Mouse (Mus musculus) c-Kit-positive CD71-negative TER-119-negative erythroid progenitor cells, embryonic 14.5 days (primary cell): ENCODE data around the gene Prdm1.

ENCODE experiments used
- DNase-seq: peaks from one replicate; pipeline ENCODE4 v3.0.0-alpha.2; 2013; ENCODE audit warnings: low read depth

Prdm1 gene

GRCm38 (mm10) chr10:44528291-44529082 lies at the start of gene Prdm1:
Gene Prdm1 (minus strand): TSS chr10:44528501.
- no peak for DNase-seq

DNA sequence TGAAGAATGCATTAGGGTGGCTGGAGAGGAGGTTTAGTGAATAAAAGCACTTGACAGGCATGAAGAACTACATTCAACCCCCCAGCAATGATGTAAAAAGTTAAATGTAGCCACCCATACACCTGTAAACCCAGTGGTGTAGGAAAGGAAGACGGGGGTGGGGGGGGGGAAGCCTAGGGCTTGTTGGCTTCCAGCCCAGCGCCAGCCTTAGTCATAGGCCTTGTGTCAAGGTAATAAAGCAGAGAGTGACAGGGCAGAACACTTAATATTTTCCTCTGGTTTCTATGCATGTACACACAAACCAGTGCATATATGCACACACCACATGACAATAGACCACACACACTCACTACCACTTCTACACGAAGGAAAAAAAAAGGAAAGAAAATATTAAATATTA lies 37.7 kb upstream of the Prdm1 start:
- no peak for DNase-seq

GRCm38 (mm10) chr10:44565109-44565508 lies 36.8 kb upstream of the Prdm1 start:
- DNase-seq, result no peak

GRCm38 (mm10) chr10:44556845-44557244 lies 28.5 kb upstream of the Prdm1 start:
- DNase-seq, result no peak

- DNase-seq, result no peak
Observed at GRCm38 (mm10) chr10:44555317-44555716, 27.0 kb upstream of the Prdm1 start.

GRCm38 (mm10) chr10:44553648-44554047 lies 25.3 kb upstream of the Prdm1 start:
- no peak for DNase-seq

DNA sequence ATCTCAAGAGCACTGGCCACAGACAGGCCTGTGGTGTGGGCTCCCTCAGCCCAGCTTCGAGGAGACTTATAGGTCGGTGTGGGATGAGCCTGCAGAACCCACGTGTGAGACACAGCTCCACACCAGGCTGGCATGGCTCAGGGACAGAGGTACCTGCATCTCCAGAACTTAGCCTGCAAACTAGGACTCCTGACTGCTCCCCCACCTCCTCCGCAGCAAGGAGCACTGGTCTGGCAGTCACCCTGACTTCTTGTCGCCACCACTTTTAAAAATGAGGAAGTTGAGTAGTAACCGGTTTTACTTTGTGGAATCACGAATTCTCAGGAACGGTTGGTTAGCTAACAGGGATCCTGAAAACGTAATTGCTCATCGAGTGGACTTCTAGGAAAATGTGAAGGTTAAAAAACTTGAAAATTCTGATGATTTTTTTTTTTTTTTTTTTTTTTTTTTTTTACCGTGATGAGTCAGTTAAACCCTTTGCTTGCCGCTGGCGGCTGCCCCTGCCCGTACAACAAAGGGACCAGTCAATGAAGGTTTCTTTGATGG lies 10.8 kb upstream of the Prdm1 start:
- DNase-seq, result no peak

DNA sequence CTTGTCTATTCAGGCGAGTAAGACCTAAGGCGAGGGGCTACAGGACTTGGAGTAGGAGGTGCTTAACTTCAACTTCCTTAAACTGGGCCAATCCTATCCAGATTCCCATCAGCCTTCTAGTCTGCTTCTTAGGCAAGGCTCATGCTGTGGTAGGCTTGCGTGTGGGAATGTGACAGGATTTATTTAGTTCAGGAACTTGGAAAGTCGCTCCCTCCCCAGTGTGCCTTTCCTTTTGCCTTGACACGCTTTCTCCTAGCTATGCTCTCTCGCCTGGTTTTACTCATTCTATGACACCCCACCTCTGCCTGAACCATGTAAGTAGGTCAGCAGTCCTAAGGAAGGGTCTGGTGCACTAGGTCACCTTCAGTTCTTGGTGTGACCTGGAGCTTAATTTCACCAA lies 9.8 kb upstream of the Prdm1 start:
- no peak for DNase-seq

DNA sequence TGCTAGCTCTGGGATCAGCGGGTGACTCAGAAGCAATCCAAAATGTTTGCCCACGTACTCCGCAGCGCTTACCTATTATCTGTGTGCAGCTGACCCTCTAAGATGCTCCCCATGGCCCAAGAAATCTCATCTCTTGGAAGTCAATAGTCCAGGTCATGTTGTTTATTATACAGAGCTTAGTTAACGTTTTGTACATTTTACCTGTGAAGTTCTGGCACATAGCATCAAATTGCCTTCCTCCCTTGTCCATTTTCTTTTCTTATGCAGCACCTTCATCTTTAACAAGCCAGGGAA lies 1.7 kb upstream of the Prdm1 start:
- DNase-seq, result no peak

DNA sequence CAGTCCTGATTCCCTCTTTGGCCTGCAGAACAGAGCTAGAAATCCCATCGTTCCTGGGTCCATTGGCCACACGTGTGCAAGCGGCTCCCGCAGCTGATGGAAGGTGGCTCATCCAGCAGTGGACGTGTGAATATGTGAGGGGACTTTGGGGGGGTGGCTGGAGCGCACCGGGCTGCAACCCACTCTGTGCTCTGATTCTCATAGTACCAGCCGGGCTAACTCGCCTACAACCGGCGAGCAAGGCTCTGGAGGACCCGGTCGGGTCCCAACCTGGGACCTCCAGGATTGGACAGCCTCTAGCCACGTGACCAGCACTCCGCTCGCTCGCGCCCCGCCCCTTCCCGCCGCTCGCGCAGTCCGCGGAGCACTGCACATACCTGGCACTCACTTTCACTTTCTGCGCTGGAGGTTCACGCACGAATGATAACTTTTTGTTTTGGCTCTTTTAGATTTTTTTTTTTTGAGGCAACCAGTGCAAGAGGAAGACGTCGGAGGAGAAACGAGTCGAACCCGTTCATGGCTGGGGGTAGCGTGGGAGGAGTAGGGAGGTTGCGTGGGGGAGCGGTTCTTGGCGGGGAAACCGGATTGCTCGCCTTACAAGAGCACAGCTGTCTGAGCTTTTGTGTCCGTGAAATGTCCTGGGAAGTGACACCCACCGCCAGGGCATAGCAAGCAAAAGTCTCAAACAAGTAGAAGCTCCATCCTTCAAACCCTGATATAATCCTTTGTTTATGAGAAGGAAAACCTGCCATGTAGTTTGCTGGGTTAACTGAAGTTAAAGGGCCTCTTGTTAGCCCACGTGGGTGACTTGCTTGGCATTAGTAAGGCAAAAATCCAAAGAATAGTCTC lies 1.1 kb upstream of the Prdm1 start:
- peak; percentile 75 for DNase-seq

GRCm38 (mm10) chr10:44527651-44528050 lies 650 bp downstream of the Prdm1 start:
- DNase-seq, result no peak

DNA sequence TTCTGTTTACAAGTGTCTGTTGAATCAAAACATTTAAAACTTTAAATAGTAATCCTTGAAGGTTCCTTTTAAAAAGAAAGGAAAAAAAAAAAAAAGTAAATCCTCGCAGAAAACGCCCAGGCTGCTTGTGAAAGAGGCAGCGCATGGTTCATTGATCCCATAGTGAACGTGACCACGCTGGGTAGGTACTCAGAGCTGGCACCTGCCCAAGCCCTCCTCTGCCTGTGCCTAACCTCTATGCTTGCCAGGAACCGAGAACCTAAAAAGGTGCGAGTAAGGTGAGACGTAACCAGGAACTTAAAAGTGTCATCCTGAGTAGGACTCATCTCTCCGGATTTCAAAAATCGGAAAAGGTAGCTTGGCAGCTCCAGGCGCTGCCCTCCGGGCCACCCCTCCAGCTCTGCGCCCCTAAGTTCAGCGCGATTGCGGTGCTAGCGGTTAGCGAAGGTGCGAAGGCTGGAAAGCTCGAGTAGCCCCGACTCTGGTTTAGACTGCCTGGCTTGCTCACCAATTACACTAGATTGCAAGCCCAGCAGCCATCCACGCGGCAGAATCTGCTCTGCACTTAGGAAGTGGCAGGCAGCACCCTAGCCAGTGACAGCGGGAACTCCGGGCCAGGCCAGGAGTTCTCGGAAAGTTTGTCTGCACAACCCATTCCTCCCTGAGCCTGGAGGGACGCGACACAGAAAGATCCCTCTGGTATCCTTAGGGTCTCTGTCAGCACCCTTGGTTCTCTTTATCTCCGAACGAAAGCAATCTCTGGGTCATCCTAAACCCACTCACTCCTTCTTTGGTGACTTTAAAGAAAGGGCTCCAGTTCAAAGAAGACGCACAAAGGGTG lies 1.3 kb downstream of the Prdm1 start:
- DNase-seq, result no peak

GRCm38 (mm10) chr10:44520189-44520588 lies 8.1 kb downstream of the Prdm1 start:
- no peak for DNase-seq

GRCm38 (mm10) chr10:44518631-44519030 lies 9.7 kb downstream of the Prdm1 start:
- no peak for DNase-seq

DNA sequence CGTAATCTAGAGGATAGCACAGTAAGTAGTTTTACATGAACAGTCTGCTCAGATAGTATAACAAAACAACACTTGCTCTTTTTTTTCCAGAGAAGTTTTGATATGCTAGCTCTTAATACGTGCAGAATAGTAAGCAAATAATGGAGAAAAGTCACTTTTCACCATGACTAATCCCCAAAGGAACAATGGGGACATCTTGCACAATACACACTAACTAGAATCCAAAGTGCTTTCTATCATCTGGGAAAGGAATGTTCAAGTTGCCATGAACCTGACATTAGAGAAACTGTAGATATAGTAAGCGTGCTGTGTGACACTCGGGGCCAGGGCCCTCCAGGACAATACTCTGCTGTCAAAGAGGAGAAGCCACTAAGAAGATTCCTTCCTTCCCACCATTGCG lies 15.2 kb downstream of the Prdm1 start:
- DNase-seq, result no peak

GRCm38 (mm10) chr10:44511029-44511428 lies 17.3 kb downstream of the Prdm1 start:
- DNase-seq, result no peak

DNA sequence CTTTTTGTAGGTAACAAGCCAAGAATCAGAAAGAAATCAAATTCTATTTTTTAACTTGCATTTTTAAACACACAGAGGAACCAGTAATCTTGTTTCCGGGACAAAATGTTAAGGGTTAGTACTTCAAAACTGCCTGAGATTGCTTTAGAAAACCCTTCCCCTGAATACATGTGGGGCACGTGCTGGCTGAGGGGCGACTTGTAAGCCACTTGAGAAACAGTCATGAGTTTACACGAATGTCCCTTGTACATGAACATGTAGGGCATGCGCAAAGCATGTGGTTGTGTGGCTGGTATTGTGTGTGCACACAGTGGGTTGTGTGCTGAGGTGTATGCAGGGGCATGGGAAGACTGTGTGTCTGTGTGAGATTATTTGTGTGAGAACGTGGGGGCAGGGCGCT lies 19.7 kb downstream of the Prdm1 start:
- no peak for DNase-seq

DNA sequence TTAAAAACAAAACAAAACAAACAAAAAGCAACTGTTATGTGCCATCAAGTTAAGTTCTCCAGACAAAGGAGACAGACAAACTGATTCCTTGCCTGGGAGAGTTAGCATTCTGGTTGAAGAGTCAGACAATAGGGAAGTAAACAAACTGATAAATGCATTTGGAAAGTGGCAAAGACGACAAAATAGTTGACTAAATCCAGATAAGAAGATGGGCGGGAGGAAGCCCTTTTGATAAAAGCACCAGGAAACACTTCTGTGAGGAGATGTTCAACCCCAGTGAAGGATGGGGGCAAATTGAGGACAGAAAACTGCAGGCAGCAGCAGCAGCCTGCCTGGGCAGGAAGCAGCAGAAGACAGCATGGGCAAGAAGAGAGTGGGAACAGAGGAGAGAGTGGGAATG lies 20.3 kb downstream of the Prdm1 start:
- no peak for DNase-seq

DNA sequence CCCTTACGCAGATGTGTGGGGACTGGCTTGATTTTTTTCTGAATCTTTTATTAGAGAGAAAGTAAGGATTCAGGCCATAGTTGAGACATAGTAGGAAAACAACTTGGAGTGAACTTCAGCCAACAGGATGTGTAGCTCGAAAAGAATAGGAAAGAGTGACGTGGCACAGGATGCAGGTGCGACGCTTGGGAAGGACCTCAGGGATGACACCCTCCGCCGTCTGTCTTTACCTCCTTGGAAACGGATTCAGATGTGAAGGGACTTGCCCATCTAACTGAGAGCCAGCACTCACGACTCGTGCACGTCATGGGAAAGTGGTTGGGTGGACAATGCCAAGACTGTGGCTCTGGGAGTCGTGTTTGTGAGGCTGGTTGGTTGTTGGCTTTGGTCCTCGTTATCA lies 25.4 kb downstream of the Prdm1 start:
- no peak for DNase-seq

DNA sequence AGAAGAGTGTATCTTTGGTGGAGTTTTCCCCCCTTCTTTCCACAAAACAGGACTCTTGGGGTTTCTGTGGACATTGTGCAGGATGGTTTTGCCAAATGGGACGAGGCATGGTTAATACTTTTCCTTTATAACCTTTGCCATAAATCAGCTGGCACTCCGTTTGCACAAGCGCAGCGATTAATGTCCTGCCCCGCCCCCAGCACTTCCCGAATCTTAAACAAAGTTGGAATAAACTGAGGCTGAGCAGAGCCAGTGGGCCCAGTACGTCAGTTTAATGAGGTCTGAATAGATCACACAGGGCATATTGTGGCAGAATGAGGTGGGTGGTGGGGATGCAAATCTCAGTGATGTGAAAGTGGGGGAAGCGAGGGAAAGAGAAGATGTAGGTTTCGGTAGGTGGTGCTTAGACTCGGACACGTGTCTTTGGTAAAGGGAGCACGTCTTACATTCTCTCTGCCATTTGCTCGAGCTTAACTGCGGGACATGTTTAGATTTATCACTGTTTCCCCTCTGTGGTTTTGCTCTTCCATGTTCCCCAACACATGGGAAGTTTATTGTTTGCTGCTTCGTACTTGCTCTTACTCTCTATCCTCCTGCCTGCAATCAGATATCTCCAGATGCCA lies 28.3 kb downstream of the Prdm1 start:
- no peak for DNase-seq

GRCm38 (mm10) chr10:44493818-44494492 lies 34.3 kb downstream of the Prdm1 start:
- no peak for DNase-seq
